Mouse (Mus musculus): Measurements from ENCODE around the gene Borcs5. TPM values are rescaled to one million over a fixed set of nuclear protein-coding genes. Genes with fewer than 3 reads are reported as not detected.

Borcs5 gene
- total RNA-seq, 2 experiments from 2014 or later, result 2.0 to 7.7 TPM

- no peak for ATAC-seq (replicated peaks; ENCODE audit: low FRiP score, poor library complexity, severe bottlenecking)
Measured at GRCm38 (mm10) chr6:134703053-134703690, 63.9 kb downstream of the Borcs5 start.

- ATAC-seq (replicated peaks; ENCODE audit: low FRiP score, poor library complexity, severe bottlenecking), result no peak
Measured at GRCm38 (mm10) chr6:134706467-134706866, 67.2 kb downstream of the Borcs5 start.

- ATAC-seq (replicated peaks; ENCODE audit: low FRiP score, poor library complexity, severe bottlenecking), result no peak
Measured at GRCm38 (mm10) chr6:134710020-134710419, 70.7 kb downstream of the Borcs5 start.

GRCm38 (mm10) chr6:134713321-134713720 lies 74.0 kb downstream of the Borcs5 start:
- no peak for ATAC-seq (replicated peaks; ENCODE audit: low FRiP score, poor library complexity, severe bottlenecking)

- no peak for ATAC-seq (replicated peaks; ENCODE audit: low FRiP score, poor library complexity, severe bottlenecking)
Measured at GRCm38 (mm10) chr6:134713897-134714296, 74.6 kb downstream of the Borcs5 start.

- ATAC-seq (replicated peaks; ENCODE audit: low FRiP score, poor library complexity, severe bottlenecking), result no peak
Measured at GRCm38 (mm10) chr6:134716168-134716587, 76.9 kb downstream of the Borcs5 start.

- no peak for ATAC-seq (replicated peaks; ENCODE audit: low FRiP score, poor library complexity, severe bottlenecking)
Measured at GRCm38 (mm10) chr6:134717886-134718667, 78.8 kb downstream of the Borcs5 start.

- ATAC-seq (replicated peaks; ENCODE audit: low FRiP score, poor library complexity, severe bottlenecking), result no peak
Measured at GRCm38 (mm10) chr6:134718668-134719065, 79.4 kb downstream of the Borcs5 start.

- no peak for ATAC-seq (replicated peaks; ENCODE audit: low FRiP score, poor library complexity, severe bottlenecking)
Measured at GRCm38 (mm10) chr6:134719156-134719555, 79.8 kb downstream of the Borcs5 start.

- no peak for ATAC-seq (replicated peaks; ENCODE audit: low FRiP score, poor library complexity, severe bottlenecking)
Measured at GRCm38 (mm10) chr6:134720150-134720549, 80.8 kb downstream of the Borcs5 start.

GRCm38 (mm10) chr6:134721729-134722269 lies 82.5 kb downstream of the Borcs5 start:
- ATAC-seq (replicated peaks; ENCODE audit: low FRiP score, poor library complexity, severe bottlenecking), result no peak

- no peak for ATAC-seq (replicated peaks; ENCODE audit: low FRiP score, poor library complexity, severe bottlenecking)
Measured at GRCm38 (mm10) chr6:134722906-134723305, 83.6 kb downstream of the Borcs5 start.

GRCm38 (mm10) chr6:134723326-134723725 lies 84.0 kb downstream of the Borcs5 start:
- ATAC-seq (replicated peaks; ENCODE audit: low FRiP score, poor library complexity, severe bottlenecking), result no peak

GRCm38 (mm10) chr6:134723833-134724553 lies 84.7 kb downstream of the Borcs5 start:
- no peak for ATAC-seq (replicated peaks; ENCODE audit: low FRiP score, poor library complexity, severe bottlenecking)

- ATAC-seq (replicated peaks; ENCODE audit: low FRiP score, poor library complexity, severe bottlenecking), result no peak
Measured at GRCm38 (mm10) chr6:134725406-134725805, 86.1 kb downstream of the Borcs5 start.

- no peak for ATAC-seq (replicated peaks; ENCODE audit: low FRiP score, poor library complexity, severe bottlenecking)
Measured at GRCm38 (mm10) chr6:134730978-134731377, 91.7 kb downstream of the Borcs5 start.

- ATAC-seq (replicated peaks; ENCODE audit: low FRiP score, poor library complexity, severe bottlenecking), result no peak
Measured at GRCm38 (mm10) chr6:134732813-134733212, 93.5 kb downstream of the Borcs5 start.

GRCm38 (mm10) chr6:134733800-134734221 lies 94.5 kb downstream of the Borcs5 start:
- ATAC-seq (replicated peaks; ENCODE audit: low FRiP score, poor library complexity, severe bottlenecking), result no peak

- no peak for ATAC-seq (replicated peaks; ENCODE audit: low FRiP score, poor library complexity, severe bottlenecking)
Measured at GRCm38 (mm10) chr6:134736853-134737252, 97.5 kb downstream of the Borcs5 start.

GRCm38 (mm10) chr6:134743568-134743967 lies 104.3 kb downstream of the Borcs5 start:
- no peak for ATAC-seq (replicated peaks; ENCODE audit: low FRiP score, poor library complexity, severe bottlenecking)

All from erythroblast, adult 5-6 weeks (primary cell).